Mouse (Mus musculus): ENCODE data around the gene Rundc3a. TPM values are rescaled to one million over a fixed set of nuclear protein-coding genes. Genes with fewer than 3 reads are reported as not detected.

Gene Rundc3a
- polyA plus RNA-seq, 1 experiment from 2014 or later, result 106 TPM

DNA sequence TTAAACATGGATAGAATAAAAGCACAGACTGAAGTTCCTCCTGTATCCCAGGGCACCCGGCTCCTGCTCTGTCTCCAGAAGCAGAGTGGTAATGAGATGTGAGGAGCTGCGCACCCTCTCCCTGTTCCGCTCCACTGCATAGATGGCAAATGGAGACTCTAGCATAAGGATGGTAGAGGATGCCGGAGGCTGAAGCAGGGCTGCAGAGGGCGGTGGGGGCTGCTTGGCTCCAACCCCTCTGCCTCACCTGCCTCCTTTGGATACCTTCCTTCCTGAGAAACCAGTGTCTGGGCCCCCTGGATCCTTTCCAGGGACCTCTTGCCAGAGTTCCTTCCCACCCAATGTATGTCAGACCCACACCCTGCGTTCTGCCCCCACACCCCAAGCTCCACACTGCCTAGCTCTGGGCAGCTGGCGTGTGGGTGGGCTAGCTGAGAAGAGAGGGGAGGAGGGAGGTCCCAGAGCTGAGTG, 3.5 kb downstream of the Rundc3a start:
- no peak for DNase-seq (ENCODE audit: low spot score)
- no peak for ATAC-seq (ENCODE audit: low FRiP score)
- Histone ChIP-seq H3K9ac (peak overlapping the region; percentile 96), H3K9me3 (ENCODE audit: control insufficient read depth, low read length) (no peaks in the 10 kb centered on the region), H3K27me3 (ENCODE audit: control insufficient read depth, insufficient read depth, low read length) (0 out of 2 replicates have a peak, but pooled peaks cover 5% of the 10 kb centered on the region), H3K27ac (peak overlapping the region; percentile 33; the same call in 1 of the 2 replicates), H3K4me1 (replicated peaks; ENCODE audit: control insufficient read depth, insufficient read depth, low read length) (peaks cover 50% of the 10 kb centered on the region), H3K36me3 (replicated peaks; ENCODE audit: control insufficient read depth, insufficient read depth) (peaks cover 39% of the 10 kb centered on the region), H3K4me2 (replicated peaks) (peak overlapping the region; percentile 89), H3K4me3 (replicated peaks; ENCODE audit: low read length) (peak overlapping the region; percentile 13)
- 64% methylated on average over 7 of the region's 7 CpGs for WGBS

DNA sequence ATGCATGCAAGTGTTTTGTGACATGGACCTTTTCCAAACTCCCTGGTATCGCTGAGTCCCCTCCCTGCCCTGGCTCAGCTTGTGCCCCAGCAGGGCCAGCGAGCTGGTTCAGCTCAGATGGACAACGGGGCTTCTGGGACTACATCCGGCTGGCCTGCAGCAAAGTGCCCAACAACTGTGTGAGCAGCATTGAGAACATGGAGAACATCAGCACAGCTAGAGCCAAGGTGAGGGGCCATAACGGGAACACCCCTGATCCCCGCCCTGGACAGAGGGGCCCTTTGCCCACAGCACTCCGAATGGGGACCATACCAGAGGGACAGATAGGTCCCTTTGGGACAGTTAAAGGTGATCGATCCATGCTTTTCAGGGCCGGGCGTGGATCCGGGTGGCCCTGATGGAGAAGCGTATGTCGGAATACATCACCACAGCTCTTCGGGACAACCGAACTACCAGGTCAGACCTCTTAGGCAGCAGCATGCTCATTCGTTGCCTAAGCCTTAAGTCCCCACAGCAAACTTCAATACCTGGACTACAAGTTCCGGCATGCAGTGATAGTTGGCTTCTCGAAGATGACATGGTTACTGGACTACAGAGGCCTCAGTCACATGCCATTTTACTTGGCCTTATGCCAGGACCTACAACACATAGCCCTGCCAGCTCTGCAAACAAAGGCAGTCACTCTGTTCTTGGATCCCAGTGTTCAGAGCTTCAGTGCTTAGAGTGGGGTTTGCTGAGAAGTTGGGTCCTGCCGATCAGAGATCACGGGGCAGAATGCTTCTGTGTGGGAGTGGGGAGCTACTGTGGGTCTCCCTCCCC, 5.0 kb downstream of the Rundc3a start:
- ATAC-seq (ENCODE audit: low FRiP score) (no peak), DNase-seq (ENCODE audit: low spot score) (peak; percentile 62)
- 0 out of 2 replicates have a peak, but pooled peaks cover 5% of the 10 kb centered on the region for H3K27me3 ChIP-seq (ENCODE audit: control insufficient read depth, insufficient read depth, low read length)
- no peaks in the 10 kb centered on the region for H3K9me3 ChIP-seq (ENCODE audit: control insufficient read depth, low read length)
- 79% methylated on average over 20 of the region's 20 CpGs for WGBS
- H3K27ac ChIP-seq, result no peak overlapping the region; the same call in 1 of the 2 replicates
- no peak overlapping the region for H3K4me3 ChIP-seq (replicated peaks; ENCODE audit: low read length)
- H3K36me3 ChIP-seq (replicated peaks; ENCODE audit: control insufficient read depth, insufficient read depth), result peaks cover 54% of the 10 kb centered on the region
- H3K4me1 ChIP-seq (replicated peaks; ENCODE audit: control insufficient read depth, insufficient read depth, low read length), result peaks cover 45% of the 10 kb centered on the region
- H3K9ac ChIP-seq, result 0 out of 2 replicates have a peak overlapping the region, but pooled peaks have one; percentile 34
- H3K4me2 ChIP-seq (replicated peaks), result no peak overlapping the region

- H3K4me2 ChIP-seq (replicated peaks), result no peak overlapping the region
Observed at GRCm38 (mm10) chr11:102399107-102399506, 5.9 kb downstream of the Rundc3a start.

DNA sequence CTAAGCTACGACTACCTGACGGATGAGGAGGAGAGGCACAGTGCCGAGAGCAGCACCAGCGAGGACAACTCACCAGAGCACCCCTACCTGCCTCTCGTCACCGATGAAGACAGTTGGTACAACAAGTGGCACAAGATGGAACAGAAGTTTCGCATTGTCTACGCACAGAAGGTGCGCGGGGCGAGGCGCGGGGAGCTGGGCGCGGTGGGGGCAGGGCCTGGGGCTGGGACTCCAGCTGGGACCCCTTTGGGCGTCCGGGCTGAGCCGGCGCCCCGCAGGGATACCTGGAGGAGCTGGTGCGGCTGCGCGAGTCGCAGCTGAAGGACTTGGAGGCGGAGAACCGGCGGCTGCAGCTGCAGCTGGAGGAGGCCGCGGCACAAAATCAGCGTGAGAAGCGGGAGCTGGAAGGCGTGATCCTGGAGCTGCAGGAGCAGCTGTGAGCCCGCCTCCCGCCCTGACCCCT, 6.4 kb downstream of the Rundc3a start:
- Histone ChIP-seq H3K4me1 (replicated peaks; ENCODE audit: control insufficient read depth, insufficient read depth, low read length) (peaks cover 40% of the 10 kb centered on the region), H3K4me2 (replicated peaks) (0 out of 2 replicates have a peak overlapping the region, but pooled peaks have one; percentile 17), H3K27ac (no peak overlapping the region), H3K9me3 (ENCODE audit: control insufficient read depth, low read length) (no peaks in the 10 kb centered on the region), H3K27me3 (ENCODE audit: control insufficient read depth, insufficient read depth, low read length) (0 out of 2 replicates have a peak, but pooled peaks cover 5% of the 10 kb centered on the region), H3K9ac (no peak overlapping the region), H3K36me3 (replicated peaks; ENCODE audit: control insufficient read depth, insufficient read depth) (peaks cover 65% of the 10 kb centered on the region), H3K4me3 (replicated peaks; ENCODE audit: low read length) (no peak overlapping the region)
- ATAC-seq (ENCODE audit: low FRiP score) (no peak), DNase-seq (ENCODE audit: low spot score) (no peak)
- 6% methylated on average over 34 of the region's 34 CpGs for WGBS

More at GRCm38 (mm10) chr11:102399107-102399506, 5.9 kb downstream of the Rundc3a start:
- no peak for DNase-seq (ENCODE audit: low spot score)
- H3K27ac ChIP-seq, result no peak overlapping the region
- no peak overlapping the region for H3K9ac ChIP-seq
- H3K27me3 ChIP-seq (ENCODE audit: control insufficient read depth, insufficient read depth, low read length), result 0 out of 2 replicates have a peak, but pooled peaks cover 5% of the 10 kb centered on the region
- H3K9me3 ChIP-seq (ENCODE audit: control insufficient read depth, low read length), result no peaks in the 10 kb centered on the region
- no peak for ATAC-seq (ENCODE audit: low FRiP score)
- WGBS, result 24% methylated on average over 15 of the region's 15 CpGs
- peaks cover 45% of the 10 kb centered on the region for H3K4me1 ChIP-seq (replicated peaks; ENCODE audit: control insufficient read depth, insufficient read depth, low read length)
- no peak overlapping the region for H3K4me3 ChIP-seq (replicated peaks; ENCODE audit: low read length)
- H3K36me3 ChIP-seq (replicated peaks; ENCODE audit: control insufficient read depth, insufficient read depth), result peaks cover 62% of the 10 kb centered on the region

DNA sequence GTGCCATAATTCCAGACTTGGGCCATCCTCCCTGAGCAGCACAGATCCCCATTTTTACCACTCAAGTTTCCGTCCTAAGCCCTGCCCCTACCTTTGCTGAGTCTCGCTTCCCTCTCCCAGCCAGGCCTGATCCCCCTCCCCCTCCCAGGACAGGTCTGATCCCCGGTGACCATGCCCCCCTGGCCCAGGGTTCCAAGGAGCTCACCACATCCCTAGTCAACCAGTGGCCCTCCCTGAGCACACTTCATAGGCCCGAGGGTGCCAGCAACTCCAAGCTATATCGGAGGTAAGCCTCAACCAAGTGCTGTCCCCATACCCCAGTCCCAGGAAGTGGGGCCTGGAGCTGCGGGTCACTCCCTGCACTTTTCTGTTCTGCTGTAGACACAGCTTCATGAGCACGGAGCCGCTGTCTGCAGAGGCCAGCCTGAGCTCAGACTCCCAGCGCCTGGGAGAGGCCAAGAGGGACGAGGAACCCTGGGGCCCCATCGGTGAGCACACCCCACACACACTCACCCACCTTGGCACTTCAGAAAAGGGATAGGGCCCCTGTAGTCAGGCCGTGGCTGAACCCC, 7.4 kb downstream of the Rundc3a start:
- WGBS, result 28% methylated on average over 12 of the region's 12 CpGs
- peaks cover 40% of the 10 kb centered on the region for H3K4me1 ChIP-seq (replicated peaks; ENCODE audit: control insufficient read depth, insufficient read depth, low read length)

GRCm38 (mm10) chr11:102401898-102402500, 8.8 kb downstream of the Rundc3a start:
- H3K9ac ChIP-seq, result no peak overlapping the region
- DNase-seq (ENCODE audit: low spot score) (no peak), ATAC-seq (ENCODE audit: low FRiP score) (no peak)
- H3K4me2 ChIP-seq (replicated peaks), result no peak overlapping the region
- peaks cover 40% of the 10 kb centered on the region for H3K4me1 ChIP-seq (replicated peaks; ENCODE audit: control insufficient read depth, insufficient read depth, low read length)
- H3K27ac ChIP-seq, result 0 out of 2 replicates have a peak overlapping the region, but pooled peaks have one; percentile 32
- no peak overlapping the region for H3K4me3 ChIP-seq (replicated peaks; ENCODE audit: low read length)
- WGBS, result 39% methylated on average over 12 of the region's 12 CpGs
- no peaks in the 10 kb centered on the region for H3K9me3 ChIP-seq (ENCODE audit: control insufficient read depth, low read length)
- H3K27me3 ChIP-seq (ENCODE audit: control insufficient read depth, insufficient read depth, low read length), result 0 out of 2 replicates have a peak, but pooled peaks cover 5% of the 10 kb centered on the region
- peaks cover 70% of the 10 kb centered on the region for H3K36me3 ChIP-seq (replicated peaks; ENCODE audit: control insufficient read depth, insufficient read depth)

More for the DNA sequence above, 7.4 kb downstream of the Rundc3a start:
- Histone ChIP-seq H3K4me3 (replicated peaks; ENCODE audit: low read length) (no peak overlapping the region), H3K4me2 (replicated peaks) (no peak overlapping the region), H3K27me3 (ENCODE audit: control insufficient read depth, insufficient read depth, low read length) (0 out of 2 replicates have a peak, but pooled peaks cover 5% of the 10 kb centered on the region), H3K9ac (no peak overlapping the region), H3K27ac (no peak overlapping the region), H3K9me3 (ENCODE audit: control insufficient read depth, low read length) (no peaks in the 10 kb centered on the region), H3K36me3 (replicated peaks; ENCODE audit: control insufficient read depth, insufficient read depth) (peaks cover 70% of the 10 kb centered on the region)
- ATAC-seq (ENCODE audit: low FRiP score) (no peak), DNase-seq (ENCODE audit: low spot score) (no peak)

DNA sequence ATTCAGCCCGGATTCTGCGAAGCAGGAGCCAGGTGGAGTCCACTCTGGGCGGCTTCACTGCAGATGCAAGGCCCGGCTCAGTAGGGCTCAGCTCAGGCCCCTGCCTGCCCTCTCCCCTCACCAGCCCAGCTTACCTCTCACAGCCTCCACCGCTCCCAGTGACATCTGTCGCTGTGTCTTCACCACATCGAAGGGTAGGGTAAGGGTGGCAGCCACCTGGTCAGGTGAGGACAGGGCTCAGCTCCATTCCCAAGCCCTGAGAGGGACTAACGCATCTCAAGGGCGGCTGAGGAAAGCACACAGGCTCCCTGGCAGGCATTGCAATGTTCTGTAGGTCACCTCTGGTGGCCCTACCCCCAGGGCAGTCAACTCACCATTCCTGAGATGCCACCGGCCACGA, 10.5 kb downstream of the Rundc3a start:
- no peak overlapping the region for H3K9ac ChIP-seq
- no peak for ATAC-seq (ENCODE audit: low FRiP score)

GRCm38 (mm10) chr11:102404161-102405010, 11.2 kb downstream of the Rundc3a start:
- H3K9ac ChIP-seq, result peak overlapping the region; percentile 44; the same call in 1 of the 2 replicates
- H3K27ac ChIP-seq, result no peak overlapping the region
- H3K27me3 ChIP-seq (ENCODE audit: control insufficient read depth, insufficient read depth, low read length), result 0 out of 2 replicates have a peak, but pooled peaks cover 4% of the 10 kb centered on the region
- H3K4me3 ChIP-seq (replicated peaks; ENCODE audit: low read length), result no peak overlapping the region
- ATAC-seq (ENCODE audit: low FRiP score) (no peak), DNase-seq (ENCODE audit: low spot score) (no peak)
- no peaks in the 10 kb centered on the region for H3K9me3 ChIP-seq (ENCODE audit: control insufficient read depth, low read length)
- H3K36me3 ChIP-seq (replicated peaks; ENCODE audit: control insufficient read depth, insufficient read depth), result peaks cover 54% of the 10 kb centered on the region
- WGBS, result 73% methylated on average over 18 of the region's 18 CpGs
- H3K4me2 ChIP-seq (replicated peaks), result peak overlapping the region; percentile 69
- peaks cover 34% of the 10 kb centered on the region for H3K4me1 ChIP-seq (replicated peaks; ENCODE audit: control insufficient read depth, insufficient read depth, low read length)

More for the DNA sequence above, 10.5 kb downstream of the Rundc3a start:
- Histone ChIP-seq H3K27ac (no peak overlapping the region), H3K4me3 (replicated peaks; ENCODE audit: low read length) (no peak overlapping the region), H3K9me3 (ENCODE audit: control insufficient read depth, low read length) (no peaks in the 10 kb centered on the region), H3K36me3 (replicated peaks; ENCODE audit: control insufficient read depth, insufficient read depth) (peaks cover 61% of the 10 kb centered on the region), H3K27me3 (ENCODE audit: control insufficient read depth, insufficient read depth, low read length) (0 out of 2 replicates have a peak, but pooled peaks cover 5% of the 10 kb centered on the region), H3K4me2 (replicated peaks) (no peak overlapping the region), H3K4me1 (replicated peaks; ENCODE audit: control insufficient read depth, insufficient read depth, low read length) (peaks cover 36% of the 10 kb centered on the region)
- DNase-seq (ENCODE audit: low spot score), result no peak
- WGBS, result 96% methylated on average over 11 of the region's 11 CpGs
